ENCODE assay signal across 8 mouse cellular contexts in the genomic region with DNA sequence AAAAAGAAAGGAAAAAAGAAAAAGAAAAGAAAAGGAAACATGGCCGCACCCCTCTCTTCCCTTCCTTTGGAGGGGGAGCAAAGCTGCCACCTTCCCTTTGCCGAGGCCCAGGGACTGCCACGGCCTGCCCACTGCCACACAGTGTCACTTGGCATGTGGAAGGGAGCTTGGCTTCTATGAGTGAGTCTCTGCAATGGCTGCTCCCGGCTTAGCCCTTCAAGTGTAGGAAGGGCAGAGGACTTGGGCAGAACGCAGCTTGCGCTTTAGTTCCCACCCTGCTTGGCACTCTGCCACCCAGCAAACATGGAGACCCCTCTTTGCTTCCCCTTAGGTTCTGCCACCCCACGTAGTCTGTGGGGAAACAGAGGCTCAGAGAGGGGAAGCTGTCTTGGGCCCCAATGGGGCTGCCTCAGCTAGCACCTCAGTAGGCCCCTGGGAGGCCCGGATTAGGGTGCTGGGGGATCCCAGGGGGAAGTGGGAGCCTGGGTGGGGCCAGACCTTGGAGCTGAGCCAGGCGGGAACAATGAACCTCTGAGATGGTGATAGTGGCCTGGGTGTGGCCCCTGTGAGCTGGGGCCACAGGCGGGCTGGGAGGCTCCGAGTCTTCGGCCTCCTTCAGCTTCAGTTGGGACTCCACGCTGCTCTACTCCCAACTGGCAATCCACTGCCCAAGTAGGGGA. TPM values are rescaled to one million over a fixed set of nuclear protein-coding genes. Genes with fewer than 3 reads are reported as not detected.
DNase-seq lines count a peak whose midpoint lies in the region; ATAC-seq and TF ChIP-seq lines count a peak whose summit lies in the region.

No protein-coding gene starts in this region.

- TF ChIP-seq EP300 in liver, embryonic 14.5 days (IDR thresholded peaks at IDR 0.05; ENCODE audit: low read depth): no peak

- no peaks in the 10 kb centered on the region for H3K9me3 ChIP-seq in lung, embryonic 14.5 days (ENCODE audit: low read depth, low read length)
- no peaks in the 10 kb centered on the region for H3K9me3 ChIP-seq in forebrain, embryonic 14.5 days (replicated peaks; ENCODE audit: control insufficient read depth, low read length)
- no peaks in the 10 kb centered on the region for H3K9me3 ChIP-seq in liver, embryonic 14.5 days (ENCODE audit: control insufficient read depth, low read length)

- peak overlapping the region; percentile 65 for H3K27ac ChIP-seq in lung, embryonic 14.5 days (ENCODE audit: low read depth)
- H3K27ac ChIP-seq in forebrain, embryonic 14.5 days (ENCODE audit: low read depth, low read length): 0 out of 2 replicates have a peak overlapping the region, but pooled peaks have one; percentile 15
- H3K27ac ChIP-seq in liver, embryonic 14.5 days: no peak overlapping the region
- no peak overlapping the region for H3K27ac ChIP-seq in olfactory bulb, adult 2 months (ENCODE audit: insufficient read depth, low read depth, low read length)
- H3K27ac ChIP-seq in kidney, adult 2 months (ENCODE audit: insufficient read depth, low read depth, low read length): no peak overlapping the region

- WGBS in lung, embryonic 14.5 days: 58% methylated on average over 13 of the region's 13 CpGs
- 59% methylated on average over 13 of the region's 13 CpGs for WGBS in lung, adult 2 months
- 44% methylated on average over 13 of the region's 13 CpGs for WGBS in forebrain, embryonic 14.5 days
- WGBS in liver, embryonic 14.5 days (ENCODE audit: insufficient replicate concordance): 29% methylated on average over 13 of the region's 13 CpGs
- WGBS in olfactory bulb, adult 2 months: 81% methylated on average over 13 of the region's 13 CpGs
- WGBS in kidney, adult 2 months: 90% methylated on average over 13 of the region's 13 CpGs

- 0 out of 2 replicates have a peak overlapping the region, but pooled peaks have one; percentile 13 for H3K9ac ChIP-seq in lung, embryonic 14.5 days
- H3K9ac ChIP-seq in forebrain, embryonic 14.5 days (ENCODE audit: low read length): no peak overlapping the region
- H3K9ac ChIP-seq in liver, embryonic 14.5 days (replicated peaks): no peak overlapping the region

- no peaks in the 10 kb centered on the region for H3K27me3 ChIP-seq in lung, embryonic 14.5 days (ENCODE audit: insufficient read depth, low read length)
- no peaks in the 10 kb centered on the region for H3K27me3 ChIP-seq in forebrain, embryonic 14.5 days (replicated peaks; ENCODE audit: control insufficient read depth, insufficient read depth, low read length)
- H3K27me3 ChIP-seq in liver, embryonic 14.5 days (ENCODE audit: control insufficient read depth, insufficient read depth, low read length): no peaks in the 10 kb centered on the region
- no peaks in the 10 kb centered on the region for H3K27me3 ChIP-seq in kidney, adult 2 months (replicated peaks; ENCODE audit: control insufficient read depth, insufficient read depth, low read length)

- peaks cover 25% of the 10 kb centered on the region for H3K4me1 ChIP-seq in lung, embryonic 14.5 days (ENCODE audit: insufficient read depth)
- no peaks in the 10 kb centered on the region; the same call in 1 of the 2 replicates for H3K4me1 ChIP-seq in lung, adult 2 months (ENCODE audit: control insufficient read depth, insufficient read depth, low read length)
- 0 out of 2 replicates have a peak, but pooled peaks cover 6% of the 10 kb centered on the region for H3K4me1 ChIP-seq in forebrain, embryonic 14.5 days (ENCODE audit: control insufficient read depth, insufficient read depth, low read length)
- H3K4me1 ChIP-seq in liver, embryonic 14.5 days (replicated peaks; ENCODE audit: control insufficient read depth in 2 of 2, insufficient read depth in 2 of 2, low read length in 1 of 2): peaks cover 0 to 10% of the 10 kb centered on the region in 2 experiments; a peak in 3 of 4 replicates
- peaks cover 16% of the 10 kb centered on the region; the same call in 1 of the 2 replicates for H3K4me1 ChIP-seq in olfactory bulb, adult 2 months (ENCODE audit: control insufficient read depth, insufficient read depth, low read length)
- no peaks in the 10 kb centered on the region; the same call in 1 of the 2 replicates for H3K4me1 ChIP-seq in kidney, adult 2 months (ENCODE audit: control insufficient read depth, insufficient read depth, low read length)

- DNase-seq in lung, embryonic 14.5 days: peak; percentile 40
- DNase-seq in lung, adult 2 months: no peak
- DNase-seq in forebrain, embryonic 14.5 days (ENCODE audit: low spot score): peak; percentile 29
- DNase-seq in liver, embryonic 14.5 days (ENCODE audit: low read depth in 3 of 3, low spot score in 3 of 3): peak in 1 of 3 experiments; percentile 26
- no peak for DNase-seq in urinary bladder, postnatal 14 days (ENCODE audit: low spot score)
- DNase-seq in kidney, adult 2 months: no peak
- no peak for DNase-seq in cerebellum, adult 9-10 months

- no peak for TF ChIP-seq CTCF in lung, embryonic 14.5 days (IDR thresholded peaks at IDR 0.05; ENCODE audit: low read depth)
- no peak for TF ChIP-seq CTCF in lung, adult 2 months (IDR thresholded peaks at IDR 0.05; ENCODE audit: insufficient read depth, low read length)
- TF ChIP-seq CTCF in liver, embryonic 14.5 days (IDR thresholded peaks at IDR 0.05; ENCODE audit: low read depth): no peak
- TF ChIP-seq CTCF in olfactory bulb, adult 2 months (IDR thresholded peaks at IDR 0.05; ENCODE audit: insufficient read depth, low read depth, low read length): peak; percentile 4; the same call in 1 of the 2 replicates
- no peak for TF ChIP-seq CTCF in kidney, adult 2 months (conservative IDR thresholded peaks at IDR 0.05; ENCODE audit: insufficient read depth, insufficient read length, low read depth, low read length)

- no peaks in the 10 kb centered on the region for H3K36me3 ChIP-seq in lung, embryonic 14.5 days (ENCODE audit: insufficient read depth)
- no peaks in the 10 kb centered on the region for H3K36me3 ChIP-seq in forebrain, embryonic 14.5 days (ENCODE audit: control insufficient read depth, insufficient read depth, low read length)
- H3K36me3 ChIP-seq in liver, embryonic 14.5 days (replicated peaks; ENCODE audit: control insufficient read depth, insufficient read depth, low read depth): no peaks in the 10 kb centered on the region
- H3K36me3 ChIP-seq in kidney, adult 2 months (ENCODE audit: control insufficient read depth, insufficient read depth, low read length): no peaks in the 10 kb centered on the region

- H3K4me3 ChIP-seq in lung, embryonic 14.5 days (ENCODE audit: low read depth, low read length): no peak overlapping the region
- no peak overlapping the region for H3K4me3 ChIP-seq in lung, adult 2 months (replicated peaks; ENCODE audit: extremely low read depth, low read depth, low read length)
- H3K4me3 ChIP-seq in forebrain, embryonic 14.5 days (ENCODE audit: low read depth, low read length): no peak overlapping the region
- H3K4me3 ChIP-seq in liver, embryonic 14.5 days (ENCODE audit: insufficient read depth in 1 of 2, low read depth in 2 of 2, low read length in 2 of 2): no peak overlapping the region
- no peak overlapping the region for H3K4me3 ChIP-seq in olfactory bulb, adult 2 months (ENCODE audit: insufficient read depth, low read depth, low read length)
- no peak overlapping the region for H3K4me3 ChIP-seq in kidney, adult 2 months (ENCODE audit: insufficient read depth, low read depth, low read length)

- H3K4me2 ChIP-seq in lung, embryonic 14.5 days: no peak overlapping the region
- no peak overlapping the region for H3K4me2 ChIP-seq in forebrain, embryonic 14.5 days (ENCODE audit: low read length)
- no peak overlapping the region for H3K4me2 ChIP-seq in liver, embryonic 14.5 days (ENCODE audit: low read depth)

- TF ChIP-seq POLR2A in lung, adult 2 months (IDR thresholded peaks at IDR 0.05; ENCODE audit: borderline replicate concordance, extremely low read depth, low read depth, low read length): no peak
- no peak for TF ChIP-seq POLR2A in olfactory bulb, adult 2 months (IDR thresholded peaks at IDR 0.05; ENCODE audit: insufficient read depth, low read depth, low read length)
- TF ChIP-seq POLR2A in kidney, adult 2 months (IDR thresholded peaks at IDR 0.05; ENCODE audit: low read depth, low read length): no peak

- ATAC-seq in lung, embryonic 14.5 days (ENCODE audit: insufficient read depth): no peak
- no peak for ATAC-seq in forebrain, embryonic 14.5 days
- peak; percentile 78 for ATAC-seq in liver, embryonic 14.5 days (ENCODE audit: insufficient read depth)

RNA-seq across cellular contexts. Expression of a gene that starts 57.7 kb away (rescaled TPM):
- 41.6 and 43.3 TPM in 2 replicates for polyA plus RNA-seq in lung, embryonic 14.5 days (2014; fragmentation: Nextera tagmentation; extraction: Ambion mirVana)
- 113 and 138 TPM in 2 replicates for polyA plus RNA-seq in lung, adult 2 months (2012; rRNA removed)
- 21.3 and 24.8 TPM in 2 replicates for polyA plus RNA-seq in forebrain, embryonic 14.5 days (2014; fragmentation: Nextera tagmentation; extraction: Ambion mirVana)
- polyA plus RNA-seq in liver, embryonic 14.5 days (2012; rRNA removed): 14.6 and 15.1 TPM in 2 replicates
- polyA plus RNA-seq in liver, embryonic 14.5 days (2014; fragmentation: Nextera tagmentation; extraction: Ambion mirVana): 12.3 and 12.4 TPM in 2 replicates
- polyA plus RNA-seq in olfactory bulb, adult 2 months (2012; ENCODE audit: insufficient read depth, insufficient read length, low replicate concordance, missing spikeins): 167 TPM in 1 of 2 replicates, not detected in the other
- 288 and 414 TPM in 2 replicates for polyA plus RNA-seq in kidney, adult 2 months (2012; rRNA removed)

RNA-seq across cellular contexts. Expression of a gene that starts 58.6 kb away (rescaled TPM):
- polyA plus RNA-seq in lung, embryonic 14.5 days (2014; fragmentation: Nextera tagmentation; extraction: Ambion mirVana): 73.4 and 77.4 TPM in 2 replicates
- polyA plus RNA-seq in lung, adult 2 months (2012; rRNA removed): 295 and 767 TPM in 2 replicates
- polyA plus RNA-seq in forebrain, embryonic 14.5 days (2014; fragmentation: Nextera tagmentation; extraction: Ambion mirVana): 0.11 and 0.38 TPM in 2 replicates
- polyA plus RNA-seq in liver, embryonic 14.5 days (2012; rRNA removed): 5.4 and 17.2 TPM in 2 replicates
- polyA plus RNA-seq in liver, embryonic 14.5 days (2014; fragmentation: Nextera tagmentation; extraction: Ambion mirVana): 12.8 and 13.2 TPM in 2 replicates
- not detected in 2 replicates for polyA plus RNA-seq in olfactory bulb, adult 2 months (2012; ENCODE audit: insufficient read depth, insufficient read length, low replicate concordance, missing spikeins)
- polyA plus RNA-seq in kidney, adult 2 months (2012; rRNA removed): 45.3 and 70.3 TPM in 2 replicates

Comparison
In these comparisons a context has a peak if more than half of its experiments do, and no peak if none do; other contexts are left out.
1. DNase-seq: peak in lung, embryonic 14.5 days (single experiment) and forebrain, embryonic 14.5 days (single experiment); none in lung, adult 2 months (single experiment), urinary bladder, postnatal 14 days (single experiment), kidney, adult 2 months (single experiment) and cerebellum, adult 9-10 months (single experiment).
2. H3K27ac ChIP-seq: peak in lung, embryonic 14.5 days (single experiment) and forebrain, embryonic 14.5 days (single experiment); none in liver, embryonic 14.5 days (single experiment), olfactory bulb, adult 2 months (single experiment) and kidney, adult 2 months (single experiment).